Mouse (Mus musculus): ENCODE results near the gene Plppr1. TPM values are rescaled to one million over a fixed set of nuclear protein-coding genes. Genes with fewer than 3 reads are reported as not detected.

Plppr1 gene
- polyA plus RNA-seq, 1 experiment = not detected

GRCm38 (mm10) chr4:49238111-49238510 is 179.0 kb downstream of the Plppr1 start:
- H3K27me3 ChIP-seq (ENCODE audit: control insufficient read depth, insufficient read depth, insufficient read length) = no peaks in the 10 kb centered on the region
- no peak overlapping the region for H3ac ChIP-seq (ENCODE audit: control insufficient read depth, insufficient read length)
- H3K36me3 ChIP-seq (ENCODE audit: control insufficient read depth, insufficient read depth) = no peaks in the 10 kb centered on the region
- no peaks in the 10 kb centered on the region for H3K79me2 ChIP-seq (ENCODE audit: control insufficient read depth, insufficient read depth)
- H3K4me3 ChIP-seq = no peak overlapping the region
- H3K4me2 ChIP-seq (ENCODE audit: low read depth) = no peak overlapping the region
- TF ChIP-seq SRF (IDR thresholded peaks at IDR 0.05; ENCODE audit: control insufficient read depth, insufficient read length, low read depth) (no peak), MYOG (IDR thresholded peaks at IDR 0.05; ENCODE audit: control insufficient read depth in 1 of 3, insufficient read depth in 1 of 3, insufficient read length in 2 of 3, low read depth in 2 of 3) (no peak), USF1 (IDR thresholded peaks at IDR 0.05; ENCODE audit: low read depth) (no peak), MAX (IDR thresholded peaks at IDR 0.05; ENCODE audit: low read depth) (no peak), MYOD1 (IDR thresholded peaks at IDR 0.05; ENCODE audit: control insufficient read depth in 1 of 3, insufficient read length in 2 of 3, low read depth in 2 of 3) (no peak), E2F4 (IDR thresholded peaks at IDR 0.05; ENCODE audit: insufficient read depth) (no peak), REST (IDR thresholded peaks at IDR 0.05; ENCODE audit: insufficient read depth, insufficient read length) (no peak)

GRCm38 (mm10) chr4:49239451-49239850 is 180.4 kb downstream of the Plppr1 start:
- H3K4me2 ChIP-seq (ENCODE audit: low read depth) = no peak overlapping the region
- no peak overlapping the region for H3ac ChIP-seq (ENCODE audit: control insufficient read depth, insufficient read length)
- no peaks in the 10 kb centered on the region for H3K36me3 ChIP-seq (ENCODE audit: control insufficient read depth, insufficient read depth)
- no peak overlapping the region for H3K4me3 ChIP-seq
- H3K27me3 ChIP-seq (ENCODE audit: control insufficient read depth, insufficient read depth, insufficient read length) = no peaks in the 10 kb centered on the region
- H3K79me2 ChIP-seq (ENCODE audit: control insufficient read depth, insufficient read depth) = no peaks in the 10 kb centered on the region
- no peak for TF ChIP-seq E2F4 (IDR thresholded peaks at IDR 0.05; ENCODE audit: insufficient read depth)
- no peak for TF ChIP-seq CEBPB (IDR thresholded peaks at IDR 0.05; ENCODE audit: insufficient read depth, poor library complexity, severe bottlenecking)
- TF ChIP-seq TCF12 (IDR thresholded peaks at IDR 0.05; ENCODE audit: insufficient read depth, poor library complexity, severe bottlenecking) = no peak
- no peak for TF ChIP-seq POLR2AphosphoS2 (IDR thresholded peaks at IDR 0.05; ENCODE audit: insufficient read length, low read depth)
- TF ChIP-seq MAX (IDR thresholded peaks at IDR 0.05; ENCODE audit: low read depth) = no peak
- TF ChIP-seq POLR2A (IDR thresholded peaks at IDR 0.05; ENCODE audit: insufficient read length, low read depth) = no peak

- H3K79me2 ChIP-seq (ENCODE audit: control insufficient read depth, insufficient read depth) = no peaks in the 10 kb centered on the region
- no peaks in the 10 kb centered on the region for H3K27me3 ChIP-seq (ENCODE audit: control insufficient read depth, insufficient read depth, insufficient read length)
- no peak overlapping the region for H3K4me2 ChIP-seq (ENCODE audit: low read depth)
- TF ChIP-seq POLR2A (IDR thresholded peaks at IDR 0.05; ENCODE audit: insufficient read length, low read depth) = no peak
- no peak for TF ChIP-seq MYOG (IDR thresholded peaks at IDR 0.05; ENCODE audit: control insufficient read depth in 1 of 3, insufficient read depth in 1 of 3, insufficient read length in 2 of 3, low read depth in 2 of 3)
- no peak for TF ChIP-seq SRF (IDR thresholded peaks at IDR 0.05; ENCODE audit: control insufficient read depth, insufficient read length, low read depth)
- TF ChIP-seq E2F4 (IDR thresholded peaks at IDR 0.05; ENCODE audit: insufficient read depth) = no peak
- no peaks in the 10 kb centered on the region for H3K36me3 ChIP-seq (ENCODE audit: control insufficient read depth, insufficient read depth)
- no peak overlapping the region for H3ac ChIP-seq (ENCODE audit: control insufficient read depth, insufficient read length)
- no peak overlapping the region for H3K4me3 ChIP-seq
Observed at GRCm38 (mm10) chr4:49244791-49245190, 185.7 kb downstream of the Plppr1 start.

GRCm38 (mm10) chr4:49245274-49245673 is 186.2 kb downstream of the Plppr1 start:
- no peak overlapping the region for H3K4me2 ChIP-seq (ENCODE audit: low read depth)
- no peak overlapping the region for H3ac ChIP-seq (ENCODE audit: control insufficient read depth, insufficient read length)
- TF ChIP-seq TCF3 (IDR thresholded peaks at IDR 0.05; ENCODE audit: insufficient read length, low read depth) (no peak), CEBPB (IDR thresholded peaks at IDR 0.05; ENCODE audit: insufficient read depth, poor library complexity, severe bottlenecking) (no peak), E2F4 (IDR thresholded peaks at IDR 0.05; ENCODE audit: insufficient read depth) (no peak), MAX (IDR thresholded peaks at IDR 0.05; ENCODE audit: low read depth) (no peak), USF1 (IDR thresholded peaks at IDR 0.05; ENCODE audit: low read depth) (no peak), MYOG (IDR thresholded peaks at IDR 0.05; ENCODE audit: control insufficient read depth in 1 of 3, insufficient read depth in 1 of 3, insufficient read length in 2 of 3, low read depth in 2 of 3) (no peak), POLR2AphosphoS2 (IDR thresholded peaks at IDR 0.05; ENCODE audit: insufficient read length, low read depth) (no peak), SRF (IDR thresholded peaks at IDR 0.05; ENCODE audit: control insufficient read depth, insufficient read length, low read depth) (no peak), REST (IDR thresholded peaks at IDR 0.05; ENCODE audit: insufficient read depth, insufficient read length) (no peak), MYOD1 (IDR thresholded peaks at IDR 0.05; ENCODE audit: control insufficient read depth in 1 of 3, insufficient read length in 2 of 3, low read depth in 2 of 3) (no peak), POLR2A (IDR thresholded peaks at IDR 0.05; ENCODE audit: insufficient read length, low read depth) (no peak), TCF12 (IDR thresholded peaks at IDR 0.05; ENCODE audit: insufficient read depth, poor library complexity, severe bottlenecking) (no peak)
- H3K79me2 ChIP-seq (ENCODE audit: control insufficient read depth, insufficient read depth) = no peaks in the 10 kb centered on the region
- H3K27me3 ChIP-seq (ENCODE audit: control insufficient read depth, insufficient read depth, insufficient read length) = no peaks in the 10 kb centered on the region
- no peaks in the 10 kb centered on the region for H3K36me3 ChIP-seq (ENCODE audit: control insufficient read depth, insufficient read depth)
- H3K4me3 ChIP-seq = no peak overlapping the region

- H3ac ChIP-seq (ENCODE audit: control insufficient read depth, insufficient read length) = no peak overlapping the region
- H3K4me3 ChIP-seq = no peak overlapping the region
- no peaks in the 10 kb centered on the region for H3K79me2 ChIP-seq (ENCODE audit: control insufficient read depth, insufficient read depth)
- no peaks in the 10 kb centered on the region for H3K36me3 ChIP-seq (ENCODE audit: control insufficient read depth, insufficient read depth)
- no peak for TF ChIP-seq CEBPB (IDR thresholded peaks at IDR 0.05; ENCODE audit: insufficient read depth, poor library complexity, severe bottlenecking)
- TF ChIP-seq REST (IDR thresholded peaks at IDR 0.05; ENCODE audit: insufficient read depth, insufficient read length) = no peak
- no peak for TF ChIP-seq TCF12 (IDR thresholded peaks at IDR 0.05; ENCODE audit: insufficient read depth, poor library complexity, severe bottlenecking)
- TF ChIP-seq MAX (IDR thresholded peaks at IDR 0.05; ENCODE audit: low read depth) = no peak
- no peak for TF ChIP-seq MYOG (IDR thresholded peaks at IDR 0.05; ENCODE audit: control insufficient read depth in 1 of 3, insufficient read depth in 1 of 3, insufficient read length in 2 of 3, low read depth in 2 of 3)
- TF ChIP-seq USF1 (IDR thresholded peaks at IDR 0.05; ENCODE audit: low read depth) = no peak
- no peak for TF ChIP-seq POLR2A (IDR thresholded peaks at IDR 0.05; ENCODE audit: insufficient read length, low read depth)
- TF ChIP-seq TCF3 (IDR thresholded peaks at IDR 0.05; ENCODE audit: insufficient read length, low read depth) = no peak
- no peak for TF ChIP-seq SRF (IDR thresholded peaks at IDR 0.05; ENCODE audit: control insufficient read depth, insufficient read length, low read depth)
- no peak for TF ChIP-seq POLR2AphosphoS2 (IDR thresholded peaks at IDR 0.05; ENCODE audit: insufficient read length, low read depth)
- TF ChIP-seq MYOD1 (IDR thresholded peaks at IDR 0.05; ENCODE audit: control insufficient read depth in 1 of 3, insufficient read length in 2 of 3, low read depth in 2 of 3) = no peak
- TF ChIP-seq E2F4 (IDR thresholded peaks at IDR 0.05; ENCODE audit: insufficient read depth) = no peak
- H3K4me2 ChIP-seq (ENCODE audit: low read depth) = no peak overlapping the region
- no peaks in the 10 kb centered on the region for H3K27me3 ChIP-seq (ENCODE audit: control insufficient read depth, insufficient read depth, insufficient read length)
Observed at GRCm38 (mm10) chr4:49251262-49251661, 192.2 kb downstream of the Plppr1 start.
